Mouse (Mus musculus) cortical plate, adult 2 months (tissue): ENCODE results near the gene Tesk2.

Experiments
- CTCF ChIP-seq: fragments of 200-500 bp; IDR thresholded peaks from 2 replicates; pipeline ENCODE4 v1.5.1; 2011; ENCODE audit warnings: mild to moderate bottlenecking, control low read depth, low read length; ENCODE audit not compliant: insufficient read depth; ENCODE audit errors: extremely low read depth
- POLR2A ChIP-seq: fragments of 200-500 bp; IDR thresholded peaks from 2 replicates; pipeline ENCODE4 v1.6.1; 2011; ENCODE audit warnings: mild to moderate bottlenecking, low read length, control low read depth; ENCODE audit not compliant: insufficient read depth; ENCODE audit errors: extremely low read depth

DNA sequence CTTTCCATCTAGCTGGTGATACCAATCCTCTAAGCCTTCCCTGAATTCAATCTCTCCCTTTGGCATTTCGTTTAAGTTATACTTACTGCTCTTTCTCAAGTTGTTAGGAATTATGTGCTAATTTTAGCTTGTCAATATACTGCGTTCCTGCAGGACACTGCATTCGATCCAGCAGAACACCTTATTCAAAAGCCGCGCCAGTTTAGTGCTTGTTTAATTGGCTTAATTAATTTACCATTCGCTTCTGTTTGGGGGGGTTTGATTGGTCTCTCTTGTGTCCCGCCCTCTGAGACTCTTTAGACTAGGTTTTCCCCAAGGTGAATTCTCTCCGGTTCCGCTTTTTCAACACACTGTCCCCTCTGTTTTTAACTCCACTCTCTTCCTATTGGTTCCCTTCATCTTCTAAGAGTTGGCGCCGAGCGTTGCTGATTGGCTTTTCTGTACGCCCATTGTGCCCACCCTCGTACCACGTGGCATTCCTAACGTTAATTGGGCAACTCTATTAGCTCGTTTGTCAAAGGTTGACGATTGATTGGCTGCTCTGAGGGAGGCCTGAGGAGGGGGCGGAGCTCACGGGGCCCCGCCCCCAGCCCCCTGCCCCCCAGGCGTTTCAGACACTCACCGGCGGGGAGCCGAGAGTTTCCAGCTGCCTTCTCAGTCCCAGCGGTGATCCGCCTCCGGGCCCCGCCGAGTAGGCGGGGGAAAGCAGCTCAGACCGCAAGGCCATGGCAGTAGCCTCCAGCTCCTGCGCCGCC is at the start of gene Tesk2:
- TF ChIP-seq CTCF (no peak), POLR2A (peak; percentile 61; the same call in 1 of the 2 replicates)
